Mouse (Mus musculus): ENCODE measurements at regions not wholly inside any gene's neighbourhood (a gene's known extent, or its start where the extent isn't known, plus 50 kb on each side); places are given as distances from the start of the nearest gene placed in this dataset.
A peak's percentile ranks its signal among the peaks of the same experiment; 100 is the strongest.

GRCm38 (mm10) chr5:148641652-148642395 is 89.2 kb upstream of the Ubl3 start:
- WGBS (ENCODE audit: insufficient replicate concordance) = 35% methylated on average over 15 of the region's 15 CpGs
- Histone ChIP-seq H3K4me2 (peak overlapping the region; percentile 29), H3K36me3 (ENCODE audit: control insufficient read depth, insufficient read depth, low read length) (no peaks in the 10 kb centered on the region), H3K9ac (ENCODE audit: low read depth, low read length) (0 out of 2 replicates have a peak overlapping the region, but pooled peaks have one; percentile 22), H3K27me3 (ENCODE audit: control insufficient read depth, insufficient read depth, low read length) (0 out of 2 replicates have a peak, but pooled peaks cover 2% of the 10 kb centered on the region), H3K27ac (ENCODE audit: low read depth, low read length) (no peak overlapping the region), H3K9me3 (replicated peaks; ENCODE audit: control insufficient read depth, low read length) (no peaks in the 10 kb centered on the region), H3K4me3 (ENCODE audit: low read depth, low read length) (no peak overlapping the region), H3K4me1 (ENCODE audit: control insufficient read depth, insufficient read depth, low read length) (peaks cover 6% of the 10 kb centered on the region; the same call in 1 of the 2 replicates)
- no peak for ATAC-seq (replicated peaks; ENCODE audit: insufficient number of reproducible peaks, low FRiP score, low TSS enrichment)

- H3K4me1 ChIP-seq (ENCODE audit: control insufficient read depth, insufficient read depth, low read length) = peaks cover 6% of the 10 kb centered on the region; the same call in 1 of the 2 replicates
- no peak overlapping the region for H3K4me2 ChIP-seq
- ATAC-seq (replicated peaks; ENCODE audit: insufficient number of reproducible peaks, low FRiP score, low TSS enrichment) = no peak
- H3K4me3 ChIP-seq (ENCODE audit: low read depth, low read length) = no peak overlapping the region
- H3K36me3 ChIP-seq (ENCODE audit: control insufficient read depth, insufficient read depth, low read length) = no peaks in the 10 kb centered on the region
- 45% methylated on average over 12 of the region's 14 CpGs for WGBS (ENCODE audit: insufficient replicate concordance)
- no peak overlapping the region for H3K27ac ChIP-seq (ENCODE audit: low read depth, low read length)
- no peak overlapping the region for H3K9ac ChIP-seq (ENCODE audit: low read depth, low read length)
- no peaks in the 10 kb centered on the region for H3K9me3 ChIP-seq (replicated peaks; ENCODE audit: control insufficient read depth, low read length)
- H3K27me3 ChIP-seq (ENCODE audit: control insufficient read depth, insufficient read depth, low read length) = 0 out of 2 replicates have a peak, but pooled peaks cover 2% of the 10 kb centered on the region
These were observed 87.9 kb upstream of the Ubl3 start for GRCm38 (mm10) chr5:148640523-148640922.

- Histone ChIP-seq H3K9me3 (replicated peaks; ENCODE audit: control insufficient read depth, low read length) (no peaks in the 10 kb centered on the region), H3K36me3 (ENCODE audit: control insufficient read depth, insufficient read depth, low read length) (no peaks in the 10 kb centered on the region), H3K9ac (ENCODE audit: low read depth, low read length) (no peak overlapping the region), H3K27me3 (ENCODE audit: control insufficient read depth, insufficient read depth, low read length) (0 out of 2 replicates have a peak, but pooled peaks cover 2% of the 10 kb centered on the region), H3K4me1 (ENCODE audit: control insufficient read depth, insufficient read depth, low read length) (peaks cover 18% of the 10 kb centered on the region), H3K4me3 (ENCODE audit: low read depth, low read length) (no peak overlapping the region), H3K27ac (ENCODE audit: low read depth, low read length) (no peak overlapping the region), H3K4me2 (no peak overlapping the region)
- WGBS (ENCODE audit: insufficient replicate concordance) = 70% methylated on average over 11 of the region's 11 CpGs
- ATAC-seq (replicated peaks; ENCODE audit: insufficient number of reproducible peaks, low FRiP score, low TSS enrichment) = no peak
These were observed 82.3 kb upstream of the Ubl3 start for GRCm38 (mm10) chr5:148634919-148635356.

- 0 out of 2 replicates have a peak, but pooled peaks have one; percentile 40 for ATAC-seq (replicated peaks; ENCODE audit: insufficient number of reproducible peaks, low FRiP score, low TSS enrichment)
- no peak overlapping the region for H3K27ac ChIP-seq (ENCODE audit: low read depth, low read length)
These were observed 81.4 kb upstream of the Ubl3 start for GRCm38 (mm10) chr5:148633999-148634398.

GRCm38 (mm10) chr5:148633331-148633730 is 80.7 kb upstream of the Ubl3 start:
- H3K36me3 ChIP-seq (ENCODE audit: control insufficient read depth, insufficient read depth, low read length) = no peaks in the 10 kb centered on the region
- WGBS (ENCODE audit: insufficient replicate concordance) = 77% methylated on average over 6 of the region's 6 CpGs
- no peak overlapping the region for H3K4me3 ChIP-seq (ENCODE audit: low read depth, low read length)
- peaks cover 18% of the 10 kb centered on the region for H3K4me1 ChIP-seq (ENCODE audit: control insufficient read depth, insufficient read depth, low read length)
- ATAC-seq (replicated peaks; ENCODE audit: insufficient number of reproducible peaks, low FRiP score, low TSS enrichment) = no peak
- H3K4me2 ChIP-seq = no peak overlapping the region
- 0 out of 2 replicates have a peak, but pooled peaks cover 2% of the 10 kb centered on the region for H3K27me3 ChIP-seq (ENCODE audit: control insufficient read depth, insufficient read depth, low read length)
- H3K27ac ChIP-seq (ENCODE audit: low read depth, low read length) = no peak overlapping the region
- H3K9me3 ChIP-seq (replicated peaks; ENCODE audit: control insufficient read depth, low read length) = no peaks in the 10 kb centered on the region
- H3K9ac ChIP-seq (ENCODE audit: low read depth, low read length) = no peak overlapping the region

More at GRCm38 (mm10) chr5:148633999-148634398, 81.4 kb upstream of the Ubl3 start:
- Histone ChIP-seq H3K9ac (ENCODE audit: low read depth, low read length) (no peak overlapping the region), H3K4me1 (ENCODE audit: control insufficient read depth, insufficient read depth, low read length) (peaks cover 18% of the 10 kb centered on the region), H3K36me3 (ENCODE audit: control insufficient read depth, insufficient read depth, low read length) (no peaks in the 10 kb centered on the region), H3K4me3 (ENCODE audit: low read depth, low read length) (no peak overlapping the region), H3K4me2 (no peak overlapping the region), H3K27me3 (ENCODE audit: control insufficient read depth, insufficient read depth, low read length) (0 out of 2 replicates have a peak, but pooled peaks cover 2% of the 10 kb centered on the region), H3K9me3 (replicated peaks; ENCODE audit: control insufficient read depth, low read length) (no peaks in the 10 kb centered on the region)
- 31% methylated on average over 5 of the region's 5 CpGs for WGBS (ENCODE audit: insufficient replicate concordance)

- WGBS (ENCODE audit: insufficient replicate concordance) = 35% methylated on average over 11 of the region's 11 CpGs
- H3K4me1 ChIP-seq (ENCODE audit: control insufficient read depth, insufficient read depth, low read length) = peaks cover 18% of the 10 kb centered on the region
- H3K4me3 ChIP-seq (ENCODE audit: low read depth, low read length) = no peak overlapping the region
- no peak overlapping the region for H3K27ac ChIP-seq (ENCODE audit: low read depth, low read length)
- peak overlapping the region; percentile 2; the same call in 1 of the 2 replicates for H3K4me2 ChIP-seq
- no peak for ATAC-seq (replicated peaks; ENCODE audit: insufficient number of reproducible peaks, low FRiP score, low TSS enrichment)
- H3K27me3 ChIP-seq (ENCODE audit: control insufficient read depth, insufficient read depth, low read length) = no peaks in the 10 kb centered on the region
- H3K36me3 ChIP-seq (ENCODE audit: control insufficient read depth, insufficient read depth, low read length) = no peaks in the 10 kb centered on the region
- no peak overlapping the region for H3K9ac ChIP-seq (ENCODE audit: low read depth, low read length)
- H3K9me3 ChIP-seq (replicated peaks; ENCODE audit: control insufficient read depth, low read length) = no peaks in the 10 kb centered on the region
These were observed 80.1 kb upstream of the Ubl3 start for GRCm38 (mm10) chr5:148632516-148633170.

- H3K9me3 ChIP-seq (replicated peaks; ENCODE audit: control insufficient read depth, low read length) = no peaks in the 10 kb centered on the region
- H3K36me3 ChIP-seq (ENCODE audit: control insufficient read depth, insufficient read depth, low read length) = no peaks in the 10 kb centered on the region
- no peak overlapping the region for H3K9ac ChIP-seq (ENCODE audit: low read depth, low read length)
- H3K4me3 ChIP-seq (ENCODE audit: low read depth, low read length) = no peak overlapping the region
- no peak overlapping the region for H3K27ac ChIP-seq (ENCODE audit: low read depth, low read length)
- no peak overlapping the region for H3K4me2 ChIP-seq
- ATAC-seq (replicated peaks; ENCODE audit: insufficient number of reproducible peaks, low FRiP score, low TSS enrichment) = no peak
- H3K27me3 ChIP-seq (ENCODE audit: control insufficient read depth, insufficient read depth, low read length) = no peaks in the 10 kb centered on the region
- H3K4me1 ChIP-seq (ENCODE audit: control insufficient read depth, insufficient read depth, low read length) = peaks cover 18% of the 10 kb centered on the region
- 83% methylated on average over 5 of the region's 5 CpGs for WGBS (ENCODE audit: insufficient replicate concordance)
These were observed 79.0 kb upstream of the Ubl3 start for GRCm38 (mm10) chr5:148631566-148631965.

GRCm38 (mm10) chr5:148626014-148626413 is 73.4 kb upstream of the Ubl3 start:
- Histone ChIP-seq H3K4me2 (no peak overlapping the region), H3K36me3 (ENCODE audit: control insufficient read depth, insufficient read depth, low read length) (no peaks in the 10 kb centered on the region), H3K27ac (ENCODE audit: low read depth, low read length) (no peak overlapping the region), H3K4me3 (ENCODE audit: low read depth, low read length) (no peak overlapping the region), H3K9me3 (replicated peaks; ENCODE audit: control insufficient read depth, low read length) (no peaks in the 10 kb centered on the region), H3K4me1 (ENCODE audit: control insufficient read depth, insufficient read depth, low read length) (no peaks in the 10 kb centered on the region), H3K9ac (ENCODE audit: low read depth, low read length) (no peak overlapping the region), H3K27me3 (ENCODE audit: control insufficient read depth, insufficient read depth, low read length) (no peaks in the 10 kb centered on the region)
- ATAC-seq (replicated peaks; ENCODE audit: insufficient number of reproducible peaks, low FRiP score, low TSS enrichment) = no peak
- 79% methylated on average over 5 of the region's 5 CpGs for WGBS (ENCODE audit: insufficient replicate concordance)

All from heart, embryonic 11.5 days (tissue).